Mouse (Mus musculus) forebrain, embryonic 13.5 days (tissue): ENCODE measurements at regions not wholly inside any gene's neighbourhood (a gene's known extent, or its start where the extent isn't known, plus 50 kb on each side); places are given as distances from the start of the nearest gene placed in this dataset.

Experiments used
- ATAC-seq: fragments of 200-750 bp; cut with Nextera tagmentation; 2 replicates; pipeline ENCODE4 v1.8.0; 2017
- H3K27ac ChIP-seq: fragments of 300-500 bp; sonication (generic); 2 replicates; pipeline ENCODE4 v1.5.1; 2015; ENCODE audit warnings: inconsistent platforms, mild to moderate bottlenecking, moderate library complexity
- H3K27me3 ChIP-seq: fragments of 300-500 bp; sonication (generic); 2 replicates; pipeline ENCODE4 v1.6.1; 2015; ENCODE audit warnings: mild to moderate bottlenecking, inconsistent platforms
- H3K36me3 ChIP-seq: fragments of 300-500 bp; sonication (generic); 2 replicates; pipeline ENCODE4 v1.6.1; 2015; ENCODE audit warnings: mild to moderate bottlenecking, inconsistent platforms; ENCODE audit not compliant: poor library complexity, severe bottlenecking
- H3K4me1 ChIP-seq: fragments of 300-500 bp; sonication (generic); 2 replicates; pipeline ENCODE4 v1.6.1; 2015; ENCODE audit warnings: inconsistent platforms
- H3K4me2 ChIP-seq: fragments of 300-500 bp; sonication (generic); 2 replicates; pipeline ENCODE4 v1.6.1; 2015; ENCODE audit warnings: inconsistent platforms, mild to moderate bottlenecking, moderate library complexity
- H3K4me3 ChIP-seq: fragments of 300-500 bp; sonication (generic); 2 replicates; pipeline ENCODE4 v1.5.1; 2015; ENCODE audit warnings: mild to moderate bottlenecking, inconsistent platforms
- H3K9ac ChIP-seq: fragments of 300-500 bp; sonication (generic); 2 replicates; pipeline ENCODE4 v1.6.1; 2015; ENCODE audit warnings: mild to moderate bottlenecking, inconsistent platforms
- H3K9me3 ChIP-seq: fragments of 300-500 bp; sonication (generic); replicated peaks from 2 replicates; pipeline ENCODE4 v1.6.1; 2016; ENCODE audit warnings: inconsistent platforms
- WGBS: fragments of 180-500 bp; shearing (Covaris S2); methylation state at CpG from one replicate; pipeline ENCODE4 v1.1.7; 2015; 5-methylcytosine and 5-hydroxymethylcytosine counted together

- H3K4me1 ChIP-seq: no peaks in the 10 kb centered on the region
- 91% methylated on average over 4 of the region's 4 CpGs for WGBS
- no peak for ATAC-seq
- no peak overlapping the region for H3K4me3 ChIP-seq
- no peak overlapping the region for H3K9ac ChIP-seq
- H3K27me3 ChIP-seq: no peaks in the 10 kb centered on the region
- no peak overlapping the region for H3K27ac ChIP-seq
- H3K36me3 ChIP-seq: no peaks in the 10 kb centered on the region
- H3K9me3 ChIP-seq: no peaks in the 10 kb centered on the region
- H3K4me2 ChIP-seq: no peak overlapping the region
Measured at GRCm38 (mm10) chr3:58362563-58362962, 52.0 kb upstream of the Tsc22d2 start.

- Histone ChIP-seq H3K9me3 (no peaks in the 10 kb centered on the region), H3K36me3 (no peaks in the 10 kb centered on the region), H3K27ac (no peak overlapping the region), H3K4me3 (no peak overlapping the region), H3K27me3 (no peaks in the 10 kb centered on the region), H3K9ac (no peak overlapping the region), H3K4me2 (no peak overlapping the region), H3K4me1 (no peaks in the 10 kb centered on the region)
- no peak for ATAC-seq
- 81% methylated on average over 3 of the region's 3 CpGs for WGBS
Measured at GRCm38 (mm10) chr3:58364526-58364925, 50.0 kb upstream of the Tsc22d2 start.
